Mouse (Mus musculus): Measurements from ENCODE around the gene Arhgap22.

Gene Arhgap22

DNA sequence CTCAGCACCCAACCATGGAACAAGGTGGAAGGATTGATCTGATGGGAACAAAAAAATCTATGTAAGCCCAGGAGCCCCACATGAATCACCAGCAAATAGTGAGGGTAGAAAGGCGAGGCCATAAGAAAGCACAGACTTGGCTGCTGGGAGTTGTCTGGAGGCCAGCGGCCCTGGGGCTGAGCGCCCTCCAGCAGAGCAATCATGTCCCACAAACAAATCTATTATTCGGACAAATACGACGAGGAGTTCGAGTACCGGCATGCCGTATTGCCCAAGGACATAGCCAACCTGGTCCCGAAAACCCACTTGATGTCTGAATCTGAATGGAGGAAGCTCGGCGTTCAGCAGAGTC lies 892 bp upstream of the Arhgap22 start:
- DNase-seq (ENCODE audit: extremely low spot score, low spot score) = no peak

DNA sequence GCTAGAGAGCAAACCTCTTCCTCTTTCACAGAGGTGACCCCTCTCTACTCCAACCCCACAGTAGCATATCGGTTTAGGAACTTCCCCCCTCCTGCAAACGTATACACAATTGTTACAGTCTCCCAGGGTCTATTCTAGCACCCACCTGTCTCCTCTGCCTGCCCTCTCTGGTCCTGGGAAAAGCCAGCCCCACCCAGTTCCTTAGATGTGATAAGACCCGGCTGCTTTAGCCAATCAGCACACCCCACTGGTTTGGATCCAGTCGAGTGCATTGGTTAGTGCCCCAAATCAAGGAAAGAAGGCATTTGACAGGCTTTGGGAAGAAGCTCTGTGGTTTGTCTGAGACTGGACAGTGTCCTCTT lies 922 bp downstream of the Arhgap22 start:
- no peak for DNase-seq (ENCODE audit: extremely low spot score, low spot score)

DNA sequence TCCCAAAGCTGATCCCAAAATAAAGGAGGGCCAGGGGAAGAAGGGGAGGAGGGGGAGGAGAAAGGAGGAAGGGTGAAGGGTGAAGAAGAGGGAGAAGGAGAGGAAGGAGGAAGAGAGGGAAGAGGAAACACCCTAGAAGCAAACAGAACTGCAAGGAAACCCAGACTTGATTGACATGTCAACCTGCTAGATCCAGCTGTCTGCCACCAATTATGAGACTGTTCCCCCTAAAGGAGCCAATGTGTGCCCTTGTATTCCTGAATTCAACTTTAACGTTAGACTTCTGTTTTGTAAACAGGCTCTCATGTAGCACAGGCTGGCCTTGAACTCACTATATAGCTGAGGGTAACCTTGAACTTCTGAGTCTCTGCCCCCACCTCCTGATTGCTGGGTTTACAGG lies 1.3 kb downstream of the Arhgap22 start:
- DNase-seq (ENCODE audit: extremely low spot score, low spot score) = no peak

DNA sequence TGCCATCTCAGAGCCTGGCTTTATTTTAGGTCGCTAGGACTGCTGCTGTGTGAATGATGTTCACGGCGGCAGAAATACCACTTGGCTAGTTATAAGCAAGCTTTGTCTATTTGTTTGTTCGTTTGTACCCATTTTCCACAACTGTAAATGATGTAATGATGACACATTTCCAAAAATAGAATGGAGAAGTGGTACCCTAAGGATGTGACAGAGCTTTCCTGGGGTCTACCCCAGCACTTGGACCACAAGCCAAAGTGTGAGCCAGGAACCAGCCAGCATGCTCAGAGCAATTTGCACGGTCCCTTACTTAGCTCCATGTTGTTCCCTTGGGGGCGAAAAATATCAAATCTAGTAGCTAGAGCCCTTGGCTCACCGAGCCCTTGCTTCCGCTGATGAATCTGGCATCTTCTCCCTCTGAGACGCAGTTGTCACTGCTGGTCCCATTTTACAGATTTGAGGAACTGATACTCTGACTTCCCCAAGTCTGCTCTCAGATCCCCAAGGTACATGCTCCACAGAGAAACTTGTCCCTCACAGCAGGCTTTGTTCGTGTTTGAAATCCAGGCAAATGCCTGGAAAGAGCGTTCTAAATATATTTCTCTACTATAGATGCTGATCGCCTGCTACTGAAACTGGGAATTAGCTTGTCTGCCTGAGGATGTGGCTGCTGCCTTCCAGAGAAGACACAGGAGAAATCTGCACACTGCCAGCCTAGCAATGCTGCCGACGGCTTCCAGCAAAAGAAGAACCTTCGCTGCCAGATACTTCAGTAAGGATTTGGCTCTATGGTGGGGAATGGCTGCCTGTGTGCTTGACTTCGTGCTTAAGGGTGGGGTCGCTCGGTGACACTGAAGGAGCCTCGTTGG lies 2.8 kb downstream of the Arhgap22 start:
- DNase-seq (ENCODE audit: extremely low spot score, low spot score) = no peak

DNA sequence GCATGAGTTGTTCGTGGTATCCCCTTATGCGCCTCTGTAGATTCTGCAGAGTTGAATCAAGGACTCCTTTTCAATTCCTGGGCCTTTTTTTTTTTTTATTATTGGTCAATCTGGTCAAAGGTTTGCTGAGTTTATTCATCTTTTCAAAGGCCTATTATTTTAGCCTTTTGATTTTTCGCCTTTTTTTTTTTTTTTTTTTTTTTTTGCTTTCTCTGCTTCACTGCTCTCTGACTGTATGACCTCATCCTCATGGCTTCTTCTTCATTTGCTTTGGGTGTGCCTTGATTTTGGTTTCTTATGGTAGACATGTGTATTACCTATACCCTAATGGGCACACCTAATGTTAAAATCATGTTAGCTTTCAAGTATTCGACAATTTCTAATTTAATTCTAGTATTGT lies 11.4 kb downstream of the Arhgap22 start:
- no peak for DNase-seq (ENCODE audit: extremely low spot score, low spot score)

DNA sequence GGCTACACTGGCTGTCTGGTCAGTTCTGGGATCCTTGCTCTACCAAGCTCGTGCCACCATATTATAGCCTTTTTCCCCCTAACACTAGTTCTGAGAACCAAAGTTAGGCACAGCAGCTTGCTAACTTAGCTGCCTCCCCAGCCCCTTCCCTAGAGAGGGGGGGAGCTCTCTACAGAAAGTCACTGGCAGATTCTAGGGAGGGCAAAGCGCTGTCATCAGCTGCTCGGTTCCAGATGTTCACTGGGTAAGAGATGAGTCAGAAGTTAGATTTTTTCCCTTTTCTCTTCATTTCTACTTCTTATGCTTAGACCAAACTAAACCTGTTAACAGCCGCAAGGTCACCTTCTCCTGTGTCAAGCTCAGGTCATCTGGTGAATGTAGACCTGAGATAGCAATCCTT lies 16.8 kb downstream of the Arhgap22 start:
- no peak for DNase-seq (ENCODE audit: extremely low spot score, low spot score)

DNA sequence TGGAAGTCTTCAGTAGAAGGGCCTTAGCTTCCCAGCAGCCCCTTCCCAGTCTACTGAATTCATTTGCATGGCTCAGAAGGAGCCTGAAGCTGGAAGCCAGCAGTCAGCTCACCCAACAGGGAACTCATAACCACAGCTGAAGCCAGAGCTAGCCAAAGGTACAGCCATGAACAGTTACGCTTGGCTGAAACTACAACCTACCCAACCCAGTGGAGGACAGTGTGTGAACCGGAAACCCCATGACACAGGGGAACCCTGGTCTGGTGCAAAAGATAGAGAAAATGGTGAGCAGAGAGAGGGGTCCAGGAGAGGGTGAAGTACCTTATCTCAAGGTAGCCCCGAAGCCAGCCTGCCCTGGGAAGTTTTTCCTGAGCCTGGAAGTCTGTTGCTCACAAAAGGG lies 17.5 kb downstream of the Arhgap22 start:
- no peak for DNase-seq (ENCODE audit: extremely low spot score, low spot score)

DNA sequence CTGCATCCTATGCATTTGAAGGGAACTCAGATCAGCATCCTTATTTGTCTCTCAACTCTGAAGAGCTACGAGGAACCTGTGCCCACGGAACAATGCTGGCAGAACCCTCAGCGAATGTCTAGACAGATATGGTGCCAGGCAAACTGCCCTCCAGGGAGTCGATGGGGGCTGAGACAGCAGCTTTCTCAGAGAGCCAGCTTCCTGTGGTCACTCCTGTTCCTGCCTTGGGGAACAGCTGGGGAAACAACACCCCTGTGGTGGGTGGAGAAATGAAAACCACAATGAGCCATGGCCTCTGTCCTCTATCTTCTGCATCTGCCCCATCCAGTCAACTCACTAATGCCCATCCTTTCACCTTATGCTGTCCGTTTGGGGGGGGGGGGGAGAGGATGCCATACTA lies 18.2 kb downstream of the Arhgap22 start:
- DNase-seq (ENCODE audit: extremely low spot score, low spot score) = no peak

DNA sequence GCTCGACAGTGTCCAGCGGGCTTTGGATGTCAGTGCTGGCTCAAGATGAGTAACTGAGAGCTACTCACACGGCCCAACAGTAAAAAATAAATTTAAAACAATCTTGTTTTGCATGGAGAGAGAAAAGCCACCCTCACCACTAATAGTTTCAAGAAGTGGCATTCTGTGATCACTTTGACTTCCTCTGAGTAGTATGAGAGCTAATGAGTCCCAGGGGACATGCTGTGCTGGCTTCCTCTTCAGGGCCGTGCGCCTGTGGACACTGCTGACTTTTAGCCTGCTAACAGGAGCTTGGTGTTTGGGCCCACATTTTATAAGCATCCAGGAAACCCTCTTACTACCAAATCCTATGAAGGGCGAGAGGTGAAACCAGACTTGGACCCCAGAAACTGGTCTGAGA lies 21.8 kb downstream of the Arhgap22 start:
- no peak for DNase-seq (ENCODE audit: extremely low spot score, low spot score)

DNA sequence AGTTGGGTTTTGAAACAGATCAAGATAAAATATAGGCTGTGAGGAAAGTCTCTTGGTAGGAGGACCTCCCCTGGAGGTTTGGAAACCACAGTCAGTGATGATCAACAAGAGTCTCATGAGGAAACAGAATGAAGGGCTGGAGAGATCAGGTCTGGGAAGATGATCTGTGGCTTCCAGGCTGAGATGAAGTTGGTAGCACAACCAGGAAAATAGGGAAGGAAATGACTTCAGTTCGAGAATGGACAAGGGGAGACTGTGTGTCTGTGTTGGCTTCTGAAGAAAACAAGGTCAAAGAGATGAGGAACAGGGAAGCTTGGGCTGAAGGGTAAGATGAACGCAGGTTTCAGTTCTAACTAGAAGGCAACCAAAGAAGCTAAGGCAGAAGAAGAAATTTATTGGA lies 26.6 kb downstream of the Arhgap22 start:
- DNase-seq (ENCODE audit: extremely low spot score, low spot score) = no peak

DNA sequence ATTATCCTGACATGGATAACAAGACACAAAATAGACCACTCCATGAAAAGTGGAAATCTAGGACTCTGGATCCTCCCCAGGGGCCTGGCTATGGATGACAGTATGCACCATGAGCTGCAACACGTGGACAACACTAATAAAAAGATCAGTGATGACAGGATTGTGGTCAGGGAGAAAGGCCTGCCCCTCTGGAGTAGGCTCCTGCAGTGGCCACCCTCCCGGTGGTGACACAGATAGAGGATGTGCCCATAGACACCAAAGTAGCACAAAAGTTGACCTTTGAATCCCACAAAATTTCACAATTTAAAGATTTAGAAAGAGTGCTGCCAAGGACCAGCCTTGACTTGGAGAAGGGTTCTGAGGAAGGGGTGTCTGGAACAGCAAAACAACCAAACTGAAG lies 29.4 kb downstream of the Arhgap22 start:
- DNase-seq (ENCODE audit: extremely low spot score, low spot score) = no peak

DNA sequence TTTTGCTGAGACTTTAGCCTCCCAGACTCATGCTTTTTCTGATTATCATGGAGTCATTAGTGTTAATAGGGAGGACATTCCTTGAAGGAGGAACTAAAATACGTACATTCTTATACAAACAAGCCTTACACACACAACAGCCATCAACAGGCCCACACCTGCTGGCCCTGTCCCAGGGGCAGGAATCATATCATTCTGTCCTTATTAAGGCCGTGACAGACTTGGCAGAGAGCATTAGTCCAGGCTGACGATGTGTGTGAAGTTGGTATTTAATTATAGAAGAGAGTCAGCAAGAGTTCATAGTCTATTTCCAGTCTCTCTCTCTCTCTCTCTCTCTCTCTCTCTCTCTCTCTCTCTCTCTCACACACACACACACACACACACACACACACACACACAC lies 30.7 kb downstream of the Arhgap22 start:
- DNase-seq (ENCODE audit: extremely low spot score, low spot score) = no peak

DNA sequence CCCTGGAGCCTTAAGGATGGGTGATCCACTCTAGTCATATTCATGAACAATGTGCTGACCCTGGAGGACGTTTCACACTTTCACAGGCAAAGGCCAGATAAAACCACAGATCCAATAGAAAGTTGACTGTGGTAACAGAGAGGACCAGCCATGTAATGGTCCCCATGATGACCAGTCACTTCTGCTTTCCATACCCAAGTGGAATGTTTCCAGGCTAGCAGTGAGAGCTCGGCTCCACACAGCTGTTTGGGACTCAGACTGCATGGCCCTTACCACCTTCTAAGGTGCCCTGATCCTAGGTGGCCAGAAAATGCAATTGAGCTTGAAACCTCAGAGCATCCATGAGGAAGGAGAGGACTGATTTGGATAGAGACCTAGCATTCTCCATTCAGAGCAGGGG lies 31.1 kb downstream of the Arhgap22 start:
- DNase-seq (ENCODE audit: extremely low spot score, low spot score) = no peak

DNA sequence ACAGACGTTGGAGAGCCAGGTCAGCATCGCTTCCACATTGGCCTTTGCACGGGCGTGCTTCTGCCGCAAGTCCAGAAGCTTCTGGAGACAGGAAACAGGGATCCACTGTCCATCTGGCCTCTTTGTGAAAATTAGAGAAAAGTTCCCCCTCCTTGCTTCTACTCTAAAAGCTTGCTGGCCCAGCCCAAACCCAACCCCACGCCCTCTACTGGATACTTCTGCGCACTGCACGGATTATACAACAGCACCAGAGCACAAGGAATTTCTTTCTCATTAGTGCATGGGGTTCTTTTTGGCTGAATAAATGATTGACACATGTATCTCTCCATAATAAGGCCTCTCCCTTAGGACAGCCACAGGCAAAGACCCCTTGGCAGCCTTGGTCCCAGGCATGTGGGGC lies 32.6 kb downstream of the Arhgap22 start:
- peak; percentile 32 for DNase-seq (ENCODE audit: extremely low spot score, low spot score)

DNA sequence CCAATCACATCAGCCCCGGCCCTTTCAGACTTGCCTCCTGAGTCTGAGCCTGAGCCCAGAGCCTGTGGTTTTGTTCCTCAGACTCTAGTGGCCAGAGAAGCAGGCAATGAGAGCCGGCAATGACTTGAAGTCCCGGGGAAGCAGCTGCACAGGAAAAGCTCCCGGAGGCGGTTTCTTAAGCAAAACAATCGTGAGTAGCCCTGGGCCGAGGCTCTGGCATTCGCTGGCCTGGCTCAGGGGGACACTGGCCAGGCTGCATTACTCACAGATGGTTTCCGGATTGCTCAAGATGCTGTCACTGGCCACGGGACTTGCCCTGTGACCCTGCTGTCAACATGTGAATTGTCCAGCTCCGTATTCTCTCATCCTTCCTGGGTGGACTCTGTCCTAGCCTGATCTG lies 33.8 kb downstream of the Arhgap22 start:
- peak; percentile 32 for DNase-seq (ENCODE audit: extremely low spot score, low spot score)

DNA sequence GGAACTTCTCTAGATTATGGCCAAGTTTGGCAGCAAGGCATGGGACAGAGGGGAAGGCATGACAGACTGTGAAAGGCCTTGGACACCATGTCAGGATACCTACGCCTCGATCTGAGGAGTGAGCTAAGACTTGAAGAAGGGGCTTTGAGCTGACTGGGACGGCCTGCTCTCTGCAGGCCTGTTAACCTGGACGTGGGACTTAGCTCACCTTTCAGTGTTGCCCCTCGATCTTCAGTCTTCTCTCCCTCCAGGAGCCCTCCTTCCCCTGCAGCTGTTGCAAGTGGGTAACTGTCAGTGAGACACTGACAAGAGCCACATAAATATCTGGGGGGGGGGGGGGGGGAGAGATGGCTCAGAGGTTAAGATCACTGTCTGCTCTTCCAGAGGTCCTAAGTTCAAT lies 34.9 kb downstream of the Arhgap22 start:
- DNase-seq (ENCODE audit: extremely low spot score, low spot score) = no peak

DNA sequence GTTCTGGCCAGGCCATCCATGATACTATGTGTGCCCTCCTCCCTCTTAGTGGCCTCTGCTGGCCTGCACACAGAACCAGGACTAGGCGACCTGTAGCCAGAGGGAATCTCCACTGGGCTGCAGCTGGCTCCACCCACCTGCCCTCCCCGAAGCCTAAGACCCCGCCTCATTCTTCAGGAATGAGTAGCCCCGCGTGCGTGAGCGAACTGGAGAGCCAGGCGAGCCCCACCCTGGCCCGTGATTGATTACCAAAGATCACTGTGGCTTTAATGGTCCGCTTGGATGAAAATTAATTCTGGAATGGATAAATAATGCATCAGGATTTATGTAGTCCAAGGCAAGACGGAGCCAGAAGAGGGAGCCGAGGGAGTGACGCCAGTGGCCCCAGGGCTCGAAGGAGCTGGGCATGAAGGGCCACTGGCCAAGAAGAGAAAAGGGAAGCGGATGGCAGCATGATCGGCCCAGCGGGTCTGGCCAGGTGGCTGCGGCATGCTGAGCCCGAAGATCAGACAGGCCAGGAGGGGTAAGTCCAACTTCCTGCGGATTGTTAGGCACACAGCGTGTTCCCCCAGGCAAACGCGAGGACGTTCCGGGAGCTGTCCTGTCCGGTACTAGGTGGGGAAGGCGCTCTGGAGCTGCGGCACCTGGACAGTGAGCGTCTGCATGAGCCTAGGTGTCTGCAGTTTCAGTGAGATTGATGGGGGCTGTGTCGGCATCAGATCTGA lies 36.6 kb downstream of the Arhgap22 start:
- peak; percentile 53 for DNase-seq (ENCODE audit: extremely low spot score, low spot score)

DNA sequence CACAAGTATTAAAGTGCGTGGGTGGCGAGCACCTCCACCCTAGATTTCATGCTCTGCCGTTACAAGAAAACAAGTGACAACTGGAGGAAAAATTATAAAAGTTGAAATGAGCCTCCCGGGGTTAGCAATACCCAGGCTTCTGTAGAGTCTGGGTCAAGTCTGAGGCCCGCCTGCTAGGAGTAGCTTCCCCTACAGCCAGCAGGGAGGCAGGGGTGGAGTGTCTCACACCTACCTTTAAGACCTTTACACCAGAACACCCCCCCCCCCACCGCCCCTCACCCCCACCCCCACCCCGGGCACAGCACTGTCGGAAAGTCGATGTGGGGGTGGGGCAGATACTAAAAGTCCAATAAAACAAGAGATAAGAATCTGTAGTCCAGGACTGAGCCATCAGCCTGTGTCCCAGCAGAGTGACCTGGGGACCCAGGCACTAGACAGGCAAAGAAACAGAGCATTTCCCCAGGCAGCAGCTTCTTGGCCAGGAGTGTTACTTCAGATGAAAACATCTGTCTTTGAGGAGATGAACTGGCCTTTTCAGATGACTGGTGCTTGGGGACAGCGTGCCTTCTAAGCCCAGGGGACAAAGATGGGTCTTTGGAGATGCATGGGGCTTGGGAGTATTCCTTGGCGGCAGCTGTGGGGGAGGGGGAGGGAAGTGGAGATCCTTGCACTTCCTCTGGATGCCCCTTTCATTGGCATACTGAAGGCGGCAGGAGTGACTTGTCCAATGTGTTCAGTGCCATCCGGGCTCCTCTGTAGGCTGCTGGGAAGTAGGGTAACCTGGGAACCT lies 37.3 kb downstream of the Arhgap22 start:
- DNase-seq (ENCODE audit: extremely low spot score, low spot score) = no peak

DNA sequence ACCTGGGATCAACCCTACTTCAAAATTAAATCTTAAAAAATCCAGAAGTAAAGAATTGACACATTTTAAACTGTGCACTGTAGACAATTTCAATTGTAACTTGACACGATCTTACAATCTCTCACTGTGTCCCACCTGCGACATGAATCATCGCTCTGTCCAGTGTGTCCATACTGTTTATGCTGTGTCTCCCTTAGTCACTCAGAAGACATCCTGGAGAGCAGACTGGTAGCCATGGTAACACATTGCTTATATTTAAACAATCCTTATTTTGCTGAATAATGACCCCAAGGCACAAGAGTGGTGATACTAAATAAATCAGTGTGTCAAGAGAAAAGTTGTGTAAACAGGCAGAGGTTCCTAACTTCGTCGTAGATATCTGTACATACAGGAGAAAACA lies 44.4 kb downstream of the Arhgap22 start:
- DNase-seq (ENCODE audit: extremely low spot score, low spot score) = no peak

DNA sequence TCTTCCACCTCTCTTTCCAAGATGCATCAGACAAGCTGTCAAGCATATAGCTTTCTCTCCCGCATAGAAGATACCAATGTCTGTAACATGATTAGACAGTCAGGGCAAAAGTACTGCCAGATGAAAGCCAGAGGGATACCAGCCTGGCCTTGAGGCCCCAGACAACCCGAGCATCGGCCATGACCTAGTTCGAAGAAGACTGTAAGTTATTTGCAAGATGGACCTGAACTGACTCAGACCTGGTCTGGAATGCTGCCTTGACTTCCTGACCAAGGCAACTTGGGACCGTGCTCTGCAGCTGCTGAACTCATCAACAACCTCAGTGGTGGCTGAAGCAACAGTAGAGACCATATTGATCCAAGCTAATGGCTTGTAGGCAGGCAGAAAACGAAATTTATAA lies 46.3 kb downstream of the Arhgap22 start:
- DNase-seq (ENCODE audit: extremely low spot score, low spot score) = no peak

DNA sequence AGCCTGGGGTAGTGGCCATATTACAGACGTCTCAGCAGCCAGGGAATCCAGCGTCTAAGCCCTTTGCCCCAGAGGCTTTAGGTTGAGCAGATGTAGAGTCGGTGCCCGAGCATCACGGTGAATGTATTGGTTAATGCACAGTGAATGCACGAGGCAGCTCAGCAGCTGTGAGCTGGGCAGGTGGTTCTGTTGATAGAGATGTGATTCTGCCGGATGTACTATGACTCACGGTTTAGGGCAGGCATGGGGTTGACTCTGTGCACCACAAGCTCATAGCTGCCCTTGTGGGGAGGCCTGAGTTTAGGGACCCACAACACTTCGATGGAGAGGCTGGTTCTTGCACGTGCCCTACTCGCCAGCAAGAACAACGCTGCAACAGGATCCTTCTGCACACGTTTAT lies 51.0 kb downstream of the Arhgap22 start:
- no peak for DNase-seq (ENCODE audit: extremely low spot score, low spot score)

DNA sequence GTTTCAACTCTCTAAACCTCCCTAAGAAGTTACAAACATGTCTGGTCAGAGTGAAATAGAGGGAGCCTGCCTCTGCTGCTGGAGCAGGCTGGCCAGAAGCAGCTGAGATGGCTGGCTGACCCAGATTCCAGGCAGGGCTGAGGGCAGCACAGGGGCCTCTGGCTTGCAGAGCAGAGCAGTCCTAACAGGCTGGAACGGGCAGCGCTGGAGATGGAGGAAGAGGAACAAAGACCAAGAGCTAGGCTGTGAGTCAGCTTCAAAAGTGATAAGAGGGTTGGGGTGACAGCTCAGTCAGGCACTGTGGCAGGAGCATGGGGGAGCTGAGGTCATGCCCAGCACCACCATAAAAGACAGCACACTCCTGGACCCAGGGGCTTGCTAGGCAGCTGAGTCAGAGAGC lies 62.4 kb downstream of the Arhgap22 start:
- no peak for DNase-seq (ENCODE audit: extremely low spot score, low spot score)
